Mouse (Mus musculus) MEL (cell line): Measurements from ENCODE around the gene Entpd3. TPM values are rescaled to one million over a fixed set of nuclear protein-coding genes. Genes with fewer than 3 reads are reported as not detected.

ENCODE experiments used
- DNase-seq: peaks from one replicate; pipeline ENCODE4 v3.0.0; 2011; ENCODE audit warnings: low read depth, low spot score
- H3K27ac ChIP-seq: 2 replicates; pipeline ENCODE4 v1.5.1; 2012; ENCODE audit warnings: low read depth, mild to moderate bottlenecking, control low read depth, low read length, moderate library complexity; ENCODE audit not compliant: control insufficient read depth
- H3K27me3 ChIP-seq, 2 experiments: fragments of 150-350 bp in 1 of 2; sonication (generic) in 1 of 2; 2 replicates each; pipeline ENCODE4 v1.6.1; 2012; ENCODE audit warnings: low read length in 2 of 2, mild to moderate bottlenecking in 2 of 2, improper control_type of control experiment in 1 of 2, moderate library complexity in 1 of 2; ENCODE audit not compliant: insufficient read depth in 2 of 2, control insufficient read depth in 1 of 2
- H3K36me3 ChIP-seq, 2 experiments: 2 replicates each; pipeline ENCODE4 v1.6.1; 2012 to 2014; ENCODE audit warnings: low read length in 2 of 2, improper control_type of control experiment in 1 of 2, inconsistent platforms in 1 of 2, mild to moderate bottlenecking in 1 of 2; ENCODE audit not compliant: insufficient read depth in 2 of 2, control insufficient read depth in 1 of 2
- H3K4me1 ChIP-seq, 2 experiments: fragments of 150-350 bp in 1 of 2; sonication (generic) in 1 of 2; 2 replicates each; pipeline ENCODE4 v1.6.1; 2012; ENCODE audit warnings: low read length in 2 of 2, improper control_type of control experiment in 1 of 2, mild to moderate bottlenecking in 1 of 2; ENCODE audit not compliant: insufficient read depth in 2 of 2, control insufficient read depth in 1 of 2
- H3K4me3 ChIP-seq, 2 experiments: fragments of 150-350 bp in 1 of 2; sonication (generic) in 1 of 2; 2 replicates each; pipeline ENCODE4 v1.5.1; 2012; ENCODE audit warnings: low read depth in 2 of 2, low read length in 2 of 2, mild to moderate bottlenecking in 2 of 2, moderate library complexity in 2 of 2, control low read depth in 1 of 2, improper control_type of control experiment in 1 of 2; ENCODE audit not compliant: control insufficient read depth in 1 of 2, insufficient read depth in 1 of 2
- H3K79me2 ChIP-seq: 2 replicates; pipeline ENCODE4 v1.6.1; 2012; ENCODE audit warnings: mild to moderate bottlenecking, low read length, moderate library complexity; ENCODE audit not compliant: control insufficient read depth, poor library complexity, insufficient read depth
- H3K9ac ChIP-seq: 2 replicates; pipeline ENCODE4 v1.6.1; 2012; ENCODE audit warnings: low read depth, mild to moderate bottlenecking, control low read depth, low read length, moderate library complexity; ENCODE audit not compliant: control insufficient read depth, poor library complexity, severe bottlenecking
- H3K9me3 ChIP-seq: fragments of 150-350 bp; sonication (generic); replicated peaks from 2 replicates; pipeline ENCODE4 v1.6.1; 2012; ENCODE audit warnings: mild to moderate bottlenecking, low read length, improper control_type of control experiment, moderate library complexity; ENCODE audit not compliant: insufficient read depth
- BHLHE40 ChIP-seq: IDR thresholded peaks from 2 replicates; pipeline ENCODE4 v1.6.1; 2012; ENCODE audit warnings: low read depth, mild to moderate bottlenecking, inconsistent platforms, low read length, improper control_type of control experiment, borderline replicate concordance
- EP300 ChIP-seq, 2 experiments: IDR thresholded peaks; 2 replicates each; pipeline ENCODE4 v1.6.1; 2011; ENCODE audit warnings: improper control_type of control experiment in 2 of 2, low read length in 2 of 2, low read depth in 1 of 2, mild to moderate bottlenecking in 1 of 2
- ETS1 ChIP-seq: IDR thresholded peaks from 2 replicates; pipeline ENCODE4 v1.6.1; 2012; ENCODE audit warnings: low read depth, mild to moderate bottlenecking, inconsistent platforms, low read length, improper control_type of control experiment, moderate library complexity
- GABPA ChIP-seq: IDR thresholded peaks from 2 replicates; pipeline ENCODE4 v1.6.1; 2012; ENCODE audit warnings: low read depth, mild to moderate bottlenecking, inconsistent platforms, low read length, improper control_type of control experiment, moderate library complexity
- GATA1 ChIP-seq: IDR thresholded peaks from 2 replicates; pipeline ENCODE4 v1.6.1; 2011; ENCODE audit warnings: low read depth, low read length, improper control_type of control experiment
- HCFC1 ChIP-seq: IDR thresholded peaks from 2 replicates; pipeline ENCODE4 v1.6.1; 2012; ENCODE audit warnings: low read depth, mild to moderate bottlenecking, inconsistent platforms, low read length, improper control_type of control experiment, moderate library complexity
- JUND ChIP-seq: IDR thresholded peaks from 2 replicates; pipeline ENCODE4 v1.6.1; 2011; ENCODE audit warnings: low read depth, mild to moderate bottlenecking, improper control_type of control experiment, low read length
- MAX ChIP-seq: IDR thresholded peaks from 2 replicates; pipeline ENCODE4 v1.6.1; 2011; ENCODE audit warnings: low read length, improper control_type of control experiment
- MEF2A ChIP-seq: IDR thresholded peaks from 2 replicates; pipeline ENCODE4 v1.6.1; 2014; ENCODE audit warnings: low read depth, mild to moderate bottlenecking, inconsistent platforms, low read length, improper control_type of control experiment; ENCODE audit not compliant: poor library complexity, insufficient replicate concordance, severe bottlenecking; ENCODE audit errors: extremely low read depth
- MXI1 ChIP-seq: IDR thresholded peaks from 2 replicates; pipeline ENCODE4 v1.6.1; 2011; ENCODE audit warnings: mild to moderate bottlenecking, low read depth, low read length, improper control_type of control experiment
- NELFE ChIP-seq: IDR thresholded peaks from 2 replicates; pipeline ENCODE4 v1.6.1; 2011; ENCODE audit warnings: low read depth, low read length, improper control_type of control experiment
- POLR2A ChIP-seq, 2 experiments: IDR thresholded peaks; 2 replicates each; pipeline ENCODE4 v1.6.1; 2011 to 2012; ENCODE audit warnings: low read length in 2 of 2, mild to moderate bottlenecking in 2 of 2, control low read depth in 1 of 2, improper control_type of control experiment in 1 of 2, low read depth in 1 of 2, moderate library complexity in 1 of 2; ENCODE audit not compliant: control insufficient read depth in 1 of 2, insufficient read depth in 1 of 2, poor library complexity in 1 of 2
- POLR2AphosphoS5 ChIP-seq: IDR thresholded peaks from 2 replicates; pipeline ENCODE4 v1.6.1; 2012; ENCODE audit warnings: low read depth, borderline replicate concordance, mild to moderate bottlenecking, inconsistent platforms, low read length, moderate library complexity, mixed read lengths
- RCOR1 ChIP-seq: IDR thresholded peaks from 2 replicates; pipeline ENCODE4 v1.6.1; 2012; ENCODE audit warnings: low read depth, mild to moderate bottlenecking, inconsistent platforms, low read length, improper control_type of control experiment
- SMC3 ChIP-seq: IDR thresholded peaks from 2 replicates; pipeline ENCODE4 v1.6.1; 2011; ENCODE audit warnings: low read depth, low read length, improper control_type of control experiment
- TAL1 ChIP-seq: IDR thresholded peaks from 2 replicates; pipeline ENCODE4 v1.6.1; 2012; ENCODE audit warnings: mild to moderate bottlenecking, inconsistent platforms, low read length, moderate library complexity, mixed read lengths
- USF1 ChIP-seq: IDR thresholded peaks from 2 replicates; pipeline ENCODE4 v1.6.1; 2014; ENCODE audit warnings: low read depth, mild to moderate bottlenecking, inconsistent platforms, low read length, improper control_type of control experiment, moderate library complexity
- USF2 ChIP-seq, 2 experiments: IDR thresholded peaks; 2 replicates each; pipeline ENCODE4 v1.6.1; 2011 to 2012; ENCODE audit warnings: improper control_type of control experiment in 2 of 2, low read length in 2 of 2, borderline replicate concordance in 1 of 2, inconsistent platforms in 1 of 2, low read depth in 1 of 2, mild to moderate bottlenecking in 1 of 2; ENCODE audit not compliant: insufficient read depth in 1 of 2
- ZMIZ1 ChIP-seq: IDR thresholded peaks from 2 replicates; pipeline ENCODE4 v1.6.1; 2012; ENCODE audit warnings: low read depth, mild to moderate bottlenecking, inconsistent platforms, low read length, improper control_type of control experiment, moderate library complexity
- ZNF384 ChIP-seq: IDR thresholded peaks from 2 replicates; pipeline ENCODE4 v1.6.1; 2012; ENCODE audit warnings: low read depth, mild to moderate bottlenecking, inconsistent platforms, low read length, improper control_type of control experiment
- polyA plus RNA-seq, 2 experiments: library from polyadenylated mRNA; stranded (reverse) in 1 of 2; unstranded in 1 of 2; fragments of >175 nt in 1 of 2; fragments of >200 nt in 1 of 2; gene quantifications; 2 replicates each; pipeline versions ENCODE4 v1.2.1 to v1.2.4; 2012; ENCODE audit warnings: low replicate concordance in 2 of 2, low read depth in 1 of 2; ENCODE audit not compliant: insufficient read length in 2 of 2, insufficient read depth in 1 of 2, missing spikeins in 1 of 2
- total RNA-seq: library from RNA; depleted of rRNA; stranded (reverse); fragments of 300-350 nt; gene quantifications from 2 replicates; pipeline ENCODE4 v1.2.3, GENCODE M21; 2012; rRNA removed

Gene Entpd3
- total and polyA plus RNA-seq, 3 experiments: 0.03 TPM; not detected in 2

DNA sequence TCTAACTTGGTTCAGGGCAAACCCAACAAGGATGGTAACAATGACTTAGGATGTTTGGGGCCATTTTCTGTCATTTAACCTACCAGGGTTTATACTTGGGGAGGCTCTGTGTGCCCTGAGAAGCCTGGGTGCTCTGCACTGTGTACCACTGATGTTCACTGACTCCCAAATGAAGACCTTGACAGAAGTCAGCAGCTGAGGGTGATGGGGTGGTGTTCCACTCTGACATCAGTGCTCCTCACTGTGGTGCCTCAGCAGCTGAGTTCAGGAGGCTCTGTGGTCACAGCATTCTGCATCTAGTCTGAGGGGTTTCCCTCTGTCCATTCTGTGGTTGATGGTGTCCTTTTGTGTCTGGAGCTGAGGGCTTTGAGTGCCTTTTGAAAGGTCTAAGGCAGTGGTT lies 71.4 kb downstream of the Entpd3 start:
- H3K9me3 ChIP-seq: no peaks in the 10 kb centered on the region
- no peak overlapping the region for H3K27ac ChIP-seq
- no peak overlapping the region for H3K4me3 ChIP-seq
- no peak for DNase-seq
- no peaks in the 10 kb centered on the region for H3K79me2 ChIP-seq
- H3K27me3 ChIP-seq: no peaks in the 10 kb centered on the region; a peak in 3 of 4 replicates
- H3K9ac ChIP-seq: no peak overlapping the region
- H3K4me1 ChIP-seq: no peaks in the 10 kb centered on the region
- H3K36me3 ChIP-seq: no peaks in the 10 kb centered on the region
- TF ChIP-seq MEF2A (no peak), GATA1 (no peak), EP300 (IDR thresholded peaks at IDR 0.05; ENCODE audit: low read depth in 1 of 2, low read length in 2 of 2) (no peak), RCOR1 (no peak), JUND (no peak), MAX (no peak), ZNF384 (no peak), BHLHE40 (no peak), GABPA (no peak), HCFC1 (no peak), USF1 (no peak), MXI1 (no peak), POLR2A (IDR thresholded peaks at IDR 0.05; ENCODE audit: control insufficient read depth in 1 of 2, insufficient read depth in 1 of 2, low read depth in 1 of 2, low read length in 2 of 2, poor library complexity in 1 of 2) (no peak), ZMIZ1 (no peak), SMC3 (no peak), ETS1 (no peak)

DNA sequence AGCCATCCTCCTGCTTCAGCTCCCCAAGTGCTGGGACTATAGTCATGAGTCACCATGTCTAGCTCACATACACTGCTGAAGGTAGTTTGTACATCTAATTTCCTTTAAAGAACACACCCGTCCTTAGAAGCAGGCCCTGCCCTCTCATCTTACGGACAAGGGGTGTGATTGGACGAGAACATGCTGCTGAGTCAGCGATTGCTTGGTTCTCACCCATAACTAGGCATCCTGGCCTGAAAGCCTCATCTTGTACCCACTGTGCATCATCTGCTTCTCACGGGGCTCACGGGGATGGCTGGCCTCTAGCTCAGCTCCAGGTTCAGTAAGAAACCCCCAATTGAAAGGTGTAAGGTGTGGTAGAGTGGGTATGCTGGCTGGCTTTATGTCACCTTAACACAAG lies 74.4 kb downstream of the Entpd3 start:
- no peak for TF ChIP-seq ZMIZ1
- TF ChIP-seq NELFE: no peak
- no peak for TF ChIP-seq MAX
- TF ChIP-seq USF2 (IDR thresholded peaks at IDR 0.05; ENCODE audit: borderline replicate concordance in 1 of 2, insufficient read depth in 1 of 2, low read depth in 1 of 2, low read length in 2 of 2): no peak
- no peak for TF ChIP-seq JUND
- TF ChIP-seq POLR2A (IDR thresholded peaks at IDR 0.05; ENCODE audit: control insufficient read depth in 1 of 2, insufficient read depth in 1 of 2, low read depth in 1 of 2, low read length in 2 of 2, poor library complexity in 1 of 2): no peak
- no peak for TF ChIP-seq POLR2AphosphoS5
- TF ChIP-seq TAL1: no peak
- H3K27ac ChIP-seq: no peak overlapping the region
- H3K79me2 ChIP-seq: no peaks in the 10 kb centered on the region
- H3K9me3 ChIP-seq: no peaks in the 10 kb centered on the region
- no peak overlapping the region for H3K4me3 ChIP-seq
- no peaks in the 10 kb centered on the region for H3K36me3 ChIP-seq
- no peaks in the 10 kb centered on the region for H3K4me1 ChIP-seq
- DNase-seq: no peak
- H3K9ac ChIP-seq: no peak overlapping the region
- H3K27me3 ChIP-seq: no peaks in the 10 kb centered on the region; a peak in 2 of 4 replicates

Other genes with a start within 250 kb of the Entpd3 start
- gene Myrip, start 238.3 kb upstream of the Entpd3 start, total RNA-seq: not detected in 2 replicates
- gene Myrip, start 238.3 kb upstream of the Entpd3 start, polyA plus RNA-seq: under 1 TPM in 1 of 2 experiments, not detected in 1; 0.03 TPM
- gene Eif1b, start 47.6 kb upstream of the Entpd3 start, total RNA-seq: 49.8 and 54.3 TPM in 2 replicates
- 100 to 1,000 TPM in 1 of 2 experiments, not detected in 1; 110 TPM for gene Eif1b, start 47.6 kb upstream of the Entpd3 start, polyA plus RNA-seq
- gene Rpl14, start 31.6 kb downstream of the Entpd3 start, total RNA-seq: 1,524 and 1,607 TPM in 2 replicates
- gene Rpl14, start 31.6 kb downstream of the Entpd3 start, polyA plus RNA-seq: 100 to 1,000 TPM in 1 of 2 experiments, not detected in 1; 502 TPM